Mouse (Mus musculus) lung, embryonic 14.5 days (tissue): ENCODE measurements at regions not wholly inside any gene's neighbourhood (a gene's known extent, or its start where the extent isn't known, plus 50 kb on each side); places are given as distances from the start of the nearest gene placed in this dataset.

Source experiments
- ATAC-seq: fragments of 200-750 bp; cut with Nextera tagmentation; 2 replicates; pipeline ENCODE4 v1.8.0; 2017; ENCODE audit warnings: mild to moderate bottlenecking, moderate TSS enrichment, moderate library complexity; ENCODE audit not compliant: insufficient read depth
- DNase-seq: peaks from one replicate; pipeline ENCODE4 v3.0.0-alpha.2; 2015
- H3K27ac ChIP-seq: fragments of 300-500 bp; sonication (generic); 2 replicates; pipeline ENCODE4 v1.5.1; 2014; ENCODE audit warnings: low read depth, mild to moderate bottlenecking, moderate library complexity
- H3K27me3 ChIP-seq: fragments of 300-500 bp; sonication (generic); 2 replicates; pipeline ENCODE4 v1.6.1; 2014; ENCODE audit warnings: low read length, control low read depth; ENCODE audit not compliant: insufficient read depth
- H3K36me3 ChIP-seq: fragments of 300-500 bp; sonication (generic); 2 replicates; pipeline ENCODE4 v1.6.1; 2014; ENCODE audit warnings: control low read depth; ENCODE audit not compliant: insufficient read depth
- H3K4me1 ChIP-seq: fragments of 300-500 bp; sonication (generic); 2 replicates; pipeline ENCODE4 v1.6.1; 2014; ENCODE audit warnings: antibody characterized with exemption, control low read depth; ENCODE audit not compliant: insufficient read depth
- H3K4me2 ChIP-seq: fragments of 300-500 bp; sonication (generic); 2 replicates; pipeline ENCODE4 v1.6.1; 2014; ENCODE audit warnings: mild to moderate bottlenecking
- H3K4me3 ChIP-seq: fragments of 300-500 bp; sonication (generic); 2 replicates; pipeline ENCODE4 v1.5.1; 2014; ENCODE audit warnings: low read depth, low read length
- H3K9ac ChIP-seq: fragments of 300-500 bp; sonication (generic); 2 replicates; pipeline ENCODE4 v1.6.1; 2014
- H3K9me3 ChIP-seq: fragments of 300-500 bp; sonication (generic); 2 replicates; pipeline ENCODE4 v1.6.1; 2016; ENCODE audit warnings: low read depth, low read length, control low read depth
- CTCF ChIP-seq: IDR thresholded peaks from 2 replicates; pipeline ENCODE4 v1.5.1; 2016; ENCODE audit warnings: antibody characterized with exemption, low read depth
- WGBS: fragments of 180-500 bp; shearing (Covaris S2); extraction: QIAGEN DNeasy Blood & Tissue Kit; methylation state at CpG from one replicate; pipeline ENCODE4 v1.1.7; 2014; 5-methylcytosine and 5-hydroxymethylcytosine counted together

GRCm38 (mm10) chr12:106446876-106447532 lies 437.0 kb downstream of the Vrk1 start:
- no peak for DNase-seq
- Histone ChIP-seq H3K36me3 (no peaks in the 10 kb centered on the region), H3K27ac (no peak overlapping the region), H3K4me1 (no peaks in the 10 kb centered on the region), H3K4me3 (no peak overlapping the region), H3K27me3 (no peaks in the 10 kb centered on the region), H3K4me2 (no peak overlapping the region), H3K9me3 (no peaks in the 10 kb centered on the region), H3K9ac (no peak overlapping the region)
- TF ChIP-seq CTCF: no peak
- 69% methylated on average over 20 of the region's 20 CpGs for WGBS
- no peak for ATAC-seq

- no peaks in the 10 kb centered on the region for H3K4me1 ChIP-seq
- 74% methylated on average over 6 of the region's 6 CpGs for WGBS
These were observed 438.5 kb downstream of the Vrk1 start for GRCm38 (mm10) chr12:106448551-106448950.

GRCm38 (mm10) chr12:106453491-106453890 lies 443.5 kb downstream of the Vrk1 start:
- no peaks in the 10 kb centered on the region for H3K4me1 ChIP-seq
- no peak overlapping the region for H3K9ac ChIP-seq
- H3K27ac ChIP-seq: no peak overlapping the region
- DNase-seq: no peak
- no peak for TF ChIP-seq CTCF
- no peaks in the 10 kb centered on the region for H3K27me3 ChIP-seq
- H3K4me3 ChIP-seq: no peak overlapping the region
- 57% methylated on average over 13 of the region's 13 CpGs for WGBS
- H3K36me3 ChIP-seq: no peaks in the 10 kb centered on the region
- no peak for ATAC-seq
- H3K4me2 ChIP-seq: no peak overlapping the region
- H3K9me3 ChIP-seq: no peaks in the 10 kb centered on the region

More at GRCm38 (mm10) chr12:106448551-106448950, 438.5 kb downstream of the Vrk1 start:
- no peak overlapping the region for H3K9ac ChIP-seq
- ATAC-seq (no peak), DNase-seq (no peak)
- no peak overlapping the region for H3K27ac ChIP-seq
- H3K4me2 ChIP-seq: no peak overlapping the region
- H3K9me3 ChIP-seq: no peaks in the 10 kb centered on the region
- no peak for TF ChIP-seq CTCF
- H3K36me3 ChIP-seq: no peaks in the 10 kb centered on the region
- H3K27me3 ChIP-seq: no peaks in the 10 kb centered on the region
- H3K4me3 ChIP-seq: no peak overlapping the region

GRCm38 (mm10) chr12:106458215-106458614 lies 448.2 kb downstream of the Vrk1 start:
- Histone ChIP-seq H3K36me3 (no peaks in the 10 kb centered on the region), H3K4me2 (no peak overlapping the region), H3K9me3 (no peaks in the 10 kb centered on the region), H3K27me3 (no peaks in the 10 kb centered on the region), H3K9ac (no peak overlapping the region), H3K27ac (no peak overlapping the region), H3K4me3 (no peak overlapping the region), H3K4me1 (no peaks in the 10 kb centered on the region)
- no peak for ATAC-seq
- DNase-seq: no peak
- WGBS: 56% methylated on average over 6 of the region's 6 CpGs
- TF ChIP-seq CTCF: no peak

- Histone ChIP-seq H3K4me2 (no peak overlapping the region), H3K4me1 (no peaks in the 10 kb centered on the region), H3K27ac (no peak overlapping the region), H3K27me3 (no peaks in the 10 kb centered on the region), H3K9ac (no peak overlapping the region), H3K36me3 (no peaks in the 10 kb centered on the region), H3K4me3 (no peak overlapping the region), H3K9me3 (no peaks in the 10 kb centered on the region)
- no peak for TF ChIP-seq CTCF
- 78% methylated on average over 7 of the region's 7 CpGs for WGBS
- DNase-seq (no peak), ATAC-seq (no peak)
These were observed 450.6 kb downstream of the Vrk1 start for GRCm38 (mm10) chr12:106460650-106461049.

GRCm38 (mm10) chr12:106462281-106462680 lies 452.3 kb downstream of the Vrk1 start:
- no peak overlapping the region for H3K4me3 ChIP-seq
- no peaks in the 10 kb centered on the region for H3K9me3 ChIP-seq
- 25% methylated on average over 3 of the region's 3 CpGs for WGBS
- ATAC-seq (no peak), DNase-seq (no peak)
- H3K4me2 ChIP-seq: no peak overlapping the region
- no peak overlapping the region for H3K27ac ChIP-seq
- H3K9ac ChIP-seq: no peak overlapping the region
- H3K36me3 ChIP-seq: no peaks in the 10 kb centered on the region
- H3K27me3 ChIP-seq: no peaks in the 10 kb centered on the region
- no peak for TF ChIP-seq CTCF
- no peaks in the 10 kb centered on the region for H3K4me1 ChIP-seq

- no peak overlapping the region for H3K4me2 ChIP-seq
- H3K4me1 ChIP-seq: no peaks in the 10 kb centered on the region
- no peaks in the 10 kb centered on the region for H3K9me3 ChIP-seq
- no peaks in the 10 kb centered on the region for H3K36me3 ChIP-seq
- H3K27ac ChIP-seq: no peak overlapping the region
- DNase-seq (no peak), ATAC-seq (no peak)
- no peak for TF ChIP-seq CTCF
- WGBS: 8% methylated on average over 11 of the region's 11 CpGs
- H3K9ac ChIP-seq: no peak overlapping the region
- H3K27me3 ChIP-seq: no peaks in the 10 kb centered on the region
- no peak overlapping the region for H3K4me3 ChIP-seq
These were observed 454.7 kb downstream of the Vrk1 start for GRCm38 (mm10) chr12:106464701-106465100.
